Mouse (Mus musculus) CH12.LX (cell line): Measurements from ENCODE around the gene Gm15013. TPM values are rescaled to one million over a fixed set of nuclear protein-coding genes. Genes with fewer than 3 reads are reported as not detected.

Experiments
- DNase-seq: peaks from one replicate; pipeline ENCODE4 v3.0.0-alpha.2; 2013; ENCODE audit errors: extremely low read depth
- H3K27ac ChIP-seq: 2 replicates; pipeline ENCODE4 v1.5.1; 2012; ENCODE audit warnings: low read depth, mild to moderate bottlenecking, control low read depth, moderate library complexity; ENCODE audit not compliant: insufficient read depth
- H3K27me3 ChIP-seq: replicated peaks from 2 replicates; pipeline ENCODE3; 2012; ENCODE audit warnings: inconsistent platforms
- H3K36me3 ChIP-seq, 2 experiments: replicated peaks in 1 of 2; 2 replicates each; pipeline versions ENCODE3 to v1.6.1; 2012; ENCODE audit warnings: inconsistent platforms in 1 of 2, low read length in 1 of 2, mild to moderate bottlenecking in 1 of 2, mixed read lengths in 1 of 2, moderate library complexity in 1 of 2; ENCODE audit not compliant: control insufficient read depth in 1 of 2, insufficient read depth in 1 of 2
- H3K4me1 ChIP-seq, 2 experiments: 2 replicates each; pipeline ENCODE4 v1.6.1; 2012; ENCODE audit warnings: inconsistent platforms in 1 of 2, moderate library complexity in 1 of 2; ENCODE audit not compliant: insufficient read depth in 2 of 2, control insufficient read depth in 1 of 2
- H3K4me2 ChIP-seq: 2 replicates; pipeline ENCODE4 v1.6.1; 2012; ENCODE audit warnings: low read depth, mild to moderate bottlenecking, control low read depth; ENCODE audit not compliant: poor library complexity, insufficient read depth, severe bottlenecking
- H3K4me3 ChIP-seq, 3 experiments: fragments of 150-350 bp in 1 of 3; sonication (generic) in 1 of 3; replicated peaks in 1 of 3; 2 replicates each; pipeline versions ENCODE3 to v1.5.1; 2011 to 2012; ENCODE audit warnings: low read depth in 2 of 3, low read length in 2 of 3, mild to moderate bottlenecking in 2 of 3, moderate library complexity in 2 of 3, control low read depth in 1 of 3, improper control_type of control experiment in 1 of 3, inconsistent platforms in 1 of 3, mixed read lengths in 1 of 3; ENCODE audit not compliant: poor library complexity in 1 of 3
- H3K79me2 ChIP-seq: replicated peaks from 2 replicates; pipeline ENCODE4 v1.6.1; 2012; ENCODE audit warnings: mild to moderate bottlenecking, moderate library complexity; ENCODE audit not compliant: control insufficient read depth, poor library complexity, insufficient read depth, severe bottlenecking; ENCODE audit errors: extremely low read depth
- H3K9ac ChIP-seq: 2 replicates; pipeline ENCODE4 v1.6.1; 2012; ENCODE audit warnings: low read depth, mild to moderate bottlenecking, control low read depth, moderate library complexity; ENCODE audit not compliant: insufficient read depth
- H3K9me3 ChIP-seq: replicated peaks from 2 replicates; pipeline ENCODE3; 2012; ENCODE audit warnings: low read length, inconsistent platforms, mixed read lengths
- CHD2 ChIP-seq: IDR thresholded peaks from 2 replicates; pipeline ENCODE4 v1.6.1; 2011; ENCODE audit warnings: low read length, improper control_type of control experiment
- E2F4 ChIP-seq: IDR thresholded peaks from 2 replicates; pipeline ENCODE4 v1.6.1; 2011; ENCODE audit warnings: low read depth, low read length, improper control_type of control experiment; ENCODE audit not compliant: insufficient replicate concordance
- ELF1 ChIP-seq: IDR thresholded peaks from 2 replicates; pipeline ENCODE4 v1.6.1; 2014; ENCODE audit warnings: low read depth, mild to moderate bottlenecking, inconsistent platforms, low read length, improper control_type of control experiment
- GABPA ChIP-seq: IDR thresholded peaks from 2 replicates; pipeline ENCODE4 v1.6.1; 2012; ENCODE audit warnings: low read depth, low read length, improper control_type of control experiment, inconsistent platforms; ENCODE audit not compliant: insufficient replicate concordance
- HCFC1 ChIP-seq: IDR thresholded peaks from 2 replicates; pipeline ENCODE4 v1.6.1; 2012; ENCODE audit warnings: low read depth, mild to moderate bottlenecking, inconsistent platforms, low read length, improper control_type of control experiment
- IRF4 ChIP-seq: IDR thresholded peaks from 2 replicates; pipeline ENCODE4 v1.6.1; 2014; ENCODE audit warnings: low read depth, mild to moderate bottlenecking, inconsistent platforms, low read length, improper control_type of control experiment
- JUN ChIP-seq: IDR thresholded peaks from 2 replicates; pipeline ENCODE4 v1.6.1; 2011; ENCODE audit warnings: low read depth, mild to moderate bottlenecking, low read length, improper control_type of control experiment, moderate library complexity; ENCODE audit not compliant: insufficient read depth
- KAT2A ChIP-seq: IDR thresholded peaks from 2 replicates; pipeline ENCODE4 v1.6.1; 2012; ENCODE audit warnings: low read length, improper control_type of control experiment, inconsistent platforms; ENCODE audit not compliant: insufficient replicate concordance
- MAFK ChIP-seq: IDR thresholded peaks from 2 replicates; pipeline ENCODE4 v1.6.1; 2011; ENCODE audit warnings: low read length, improper control_type of control experiment; ENCODE audit not compliant: insufficient replicate concordance
- MAZ ChIP-seq: IDR thresholded peaks from 2 replicates; pipeline ENCODE4 v1.6.1; 2012; ENCODE audit warnings: low read depth, mild to moderate bottlenecking, inconsistent platforms, low read length, improper control_type of control experiment, moderate library complexity
- MYC ChIP-seq: IDR thresholded peaks from 2 replicates; pipeline ENCODE4 v1.6.1; 2011; ENCODE audit warnings: low read depth, mild to moderate bottlenecking, improper control_type of control experiment, low read length
- NELFE ChIP-seq: IDR thresholded peaks from 2 replicates; pipeline ENCODE4 v1.6.1; 2011; ENCODE audit warnings: low read depth, low read length, improper control_type of control experiment
- NRF1 ChIP-seq: IDR thresholded peaks from 2 replicates; pipeline ENCODE4 v1.6.1; 2014; ENCODE audit warnings: low read depth, mild to moderate bottlenecking, inconsistent platforms, low read length, improper control_type of control experiment, moderate library complexity
- POLR2A ChIP-seq: IDR thresholded peaks from 2 replicates; pipeline ENCODE4 v1.6.1; 2011; ENCODE audit warnings: low read depth, mild to moderate bottlenecking, improper control_type of control experiment, low read length
- SMC3 ChIP-seq: IDR thresholded peaks from 2 replicates; pipeline ENCODE4 v1.6.1; 2011; ENCODE audit warnings: low read depth, low read length, improper control_type of control experiment
- TBP ChIP-seq: conservative IDR thresholded peaks from 2 replicates; pipeline ENCODE4 v1.6.1; 2011; ENCODE audit warnings: low read depth, low read length, improper control_type of control experiment
- TCF12 ChIP-seq: IDR thresholded peaks from 2 replicates; pipeline ENCODE4 v1.6.1; 2014; ENCODE audit warnings: low read depth, mild to moderate bottlenecking, inconsistent platforms, low read length, improper control_type of control experiment
- UBTF ChIP-seq: IDR thresholded peaks from 2 replicates; pipeline ENCODE4 v1.6.1; 2012; ENCODE audit warnings: low read depth, mild to moderate bottlenecking, inconsistent platforms, low read length, improper control_type of control experiment, moderate library complexity
- USF1 ChIP-seq: IDR thresholded peaks from 2 replicates; pipeline ENCODE4 v1.6.1; 2014; ENCODE audit warnings: low read depth, mild to moderate bottlenecking, inconsistent platforms, low read length, improper control_type of control experiment
- ZKSCAN1 ChIP-seq: IDR thresholded peaks from 2 replicates; pipeline ENCODE4 v1.6.1; 2012; ENCODE audit warnings: low read depth, inconsistent platforms, low read length, improper control_type of control experiment, borderline replicate concordance
- ZMIZ1 ChIP-seq: IDR thresholded peaks from 2 replicates; pipeline ENCODE4 v1.6.1; 2012; ENCODE audit warnings: low read depth, mild to moderate bottlenecking, inconsistent platforms, low read length, improper control_type of control experiment
- ZNF384 ChIP-seq: IDR thresholded peaks from 2 replicates; pipeline ENCODE4 v1.6.1; 2012; ENCODE audit warnings: low read depth, low read length, improper control_type of control experiment, inconsistent platforms
- dilution Hi-C: fragments of 300-500 bp; cut with MboI; formaldehyde crosslinking; loops from 2 replicates; pipeline ENCODE4 v1.14.3; 2020; ENCODE audit warnings: low sequenced_read_pairs; ENCODE audit not compliant: extremely low pct_unique_long_range_greater_than_20kb, extremely low pct_ligation_motif_present
- in situ Hi-C: fragments of 300-500 bp; cut with MboI; formaldehyde crosslinking; loops from 3 replicates; pipeline ENCODE4 v1.14.3; 2019; ENCODE audit warnings: low sequenced_read_pairs, low pct_ligation_motif_present, low pct_unique_long_range_greater_than_20kb, mixed read lengths
- polyA plus RNA-seq: library from polyadenylated mRNA; unstranded; fragments of >175 nt; gene quantifications from 2 replicates; pipeline ENCODE4 v1.2.1, GENCODE M21; 2012; ENCODE audit warnings: low read depth; ENCODE audit not compliant: insufficient read length
- total RNA-seq, 2 experiments: library from RNA; depleted of rRNA; stranded (reverse); fragments of 300-350 nt in 1 of 2; fragments of >200 nt in 1 of 2; gene quantifications; 2 replicates each; pipeline ENCODE4 v1.2.3; 2012 to 2014

Gene Gm15013
- total and polyA plus RNA-seq, 3 experiments = 0.70 to 0.87 TPM; not detected in 1

DNA sequence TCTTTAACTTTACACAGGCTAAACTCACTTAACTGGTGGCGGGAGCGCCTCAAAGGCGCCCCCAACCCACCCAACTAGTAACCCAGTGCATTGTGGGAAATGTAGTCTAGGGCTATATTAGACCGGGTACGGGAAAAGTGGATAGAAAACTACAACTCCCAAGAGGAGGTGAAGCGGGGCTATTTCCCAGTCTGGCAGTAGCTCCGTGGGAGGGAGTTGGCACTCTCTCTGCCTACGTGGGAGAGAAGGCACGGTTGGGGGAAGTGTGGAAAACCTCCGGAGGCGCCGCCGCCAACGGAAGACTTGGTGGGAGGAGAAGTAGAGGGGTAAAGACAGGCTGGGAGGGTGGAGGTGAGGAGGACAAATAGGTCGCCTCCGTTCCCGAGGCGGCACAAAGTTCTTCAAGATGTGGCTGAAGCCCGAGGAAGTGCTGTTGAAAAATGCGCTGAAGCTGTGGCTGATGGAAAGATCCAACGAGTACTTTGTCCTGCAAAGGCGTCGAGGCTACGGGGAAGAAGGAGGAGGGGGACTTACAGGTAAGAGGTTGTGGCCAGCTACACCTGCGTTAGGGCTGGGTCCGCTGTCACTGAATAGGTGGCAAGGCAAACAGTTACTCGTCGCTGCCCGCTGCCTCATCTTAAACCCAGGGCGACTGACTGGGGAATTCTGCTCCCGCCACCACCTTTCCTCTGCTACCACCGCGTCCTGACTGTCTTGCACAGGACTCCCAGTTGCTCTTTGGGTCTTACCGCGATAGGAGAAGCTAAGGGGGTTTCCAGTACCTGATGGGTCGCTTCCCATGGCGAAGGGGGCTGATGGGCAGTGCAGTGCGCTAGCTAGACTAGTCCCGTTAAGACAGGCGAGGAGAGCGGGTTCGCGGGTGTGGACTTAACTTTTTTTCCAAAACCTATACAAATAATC is 29.2 kb downstream of the Gm15013 start, which contains the start of gene Tbc1d8b:
Gene Tbc1d8b (plus strand): TSS at position 222 of the 921 bp plus-strand sequence.
- H3K27ac ChIP-seq = no peak within 1 kb of the TSS
- H3K27me3 ChIP-seq = no peaks in the 10 kb centered on the region
- dilution Hi-C loops (no loop called here), in situ Hi-C loops (loop anchor here (25.0 kb wide), 1 partner anchor 273 kb away; no protein-coding TSS in a partner anchor)
- H3K9me3 ChIP-seq = no peaks in the 10 kb centered on the region
- TF ChIP-seq SMC3 (no peak), ZNF384 (no peak), IRF4 (peak; percentile 34; the same call in 1 of the 2 replicates), NELFE (no peak; the same call in 1 of the 2 replicates), JUN (no peak), ZMIZ1 (peak; percentile 70; the same call in 1 of the 2 replicates), GABPA (peak; percentile 25; the same call in 1 of the 2 replicates), USF1 (no peak), CHD2 (no peak), POLR2A (peak; percentile 63), ELF1 (peak; percentile 67; the same call in 1 of the 2 replicates), MAZ (peak; percentile 97), KAT2A (peak; percentile 93; the same call in 1 of the 2 replicates), MYC (no peak), HCFC1 (peak; percentile 98), TCF12 (peak; percentile 11; the same call in 1 of the 2 replicates), UBTF (no peak), NRF1 (no peak), MAFK (no peak), TBP (peak; percentile 10; the same call in 1 of the 2 replicates), ZKSCAN1 (no peak), E2F4 (0 out of 2 replicates have a peak, but pooled peaks have one; percentile 51)
- no peaks in the 10 kb centered on the region for H3K36me3 ChIP-seq
- H3K4me1 ChIP-seq = no peaks in the 10 kb centered on the region
- H3K4me3 ChIP-seq = peak within 1 kb of the TSS; percentile 62 to 90 (median 66)
- DNase-seq = peak; percentile 75
- no peaks in the 10 kb centered on the region for H3K79me2 ChIP-seq
- H3K4me2 ChIP-seq = peak within 1 kb of the TSS; percentile 82; the same call in 1 of the 2 replicates
- peak within 1 kb of the TSS; percentile 40 for H3K9ac ChIP-seq
